Mouse (Mus musculus) C2C12 (cell line): ENCODE data around the gene Prrc2b.

Source experiments
- CEBPB ChIP-seq: IDR thresholded peaks from one replicate; pipeline ENCODE4 v1.6.1; 2011; ENCODE audit warnings: low read depth, mild to moderate bottlenecking, control low read depth, moderate library complexity
- CTCF ChIP-seq: IDR thresholded peaks from one replicate; pipeline ENCODE4 v1.5.1; 2011; ENCODE audit not compliant: control insufficient read depth, insufficient read depth, insufficient read length
- MAX ChIP-seq: IDR thresholded peaks from one replicate; pipeline ENCODE4 v1.6.1; 2011; ENCODE audit warnings: mild to moderate bottlenecking, control low read depth
- MYOD1 ChIP-seq: IDR thresholded peaks from one replicate; pipeline ENCODE4 v1.6.1; 2011; ENCODE audit warnings: low read depth; ENCODE audit not compliant: control insufficient read depth, insufficient read length
- MYOG ChIP-seq: IDR thresholded peaks from one replicate; pipeline ENCODE4 v1.6.1; 2011; ENCODE audit not compliant: control insufficient read depth, insufficient read length; ENCODE audit errors: extremely low read depth
- USF1 ChIP-seq: IDR thresholded peaks from one replicate; pipeline ENCODE4 v1.6.1; 2011; ENCODE audit warnings: low read depth, mild to moderate bottlenecking, control low read depth, moderate library complexity

- TF ChIP-seq CTCF (no peak), MAX (no peak), USF1 (no peak), MYOG (no peak), MYOD1 (no peak), CEBPB (no peak)
Observed at GRCm38 (mm10) chr2:32157328-32157727, 6.4 kb downstream of the Prrc2b start.
